Mouse (Mus musculus): Measurements from ENCODE around the gene Chd6. TPM values are rescaled to one million over a fixed set of nuclear protein-coding genes. Genes with fewer than 3 reads are reported as not detected.

The Chd6 gene
- polyA plus RNA-seq, 1 experiment from 2014 or later: 50.1 TPM

DNA sequence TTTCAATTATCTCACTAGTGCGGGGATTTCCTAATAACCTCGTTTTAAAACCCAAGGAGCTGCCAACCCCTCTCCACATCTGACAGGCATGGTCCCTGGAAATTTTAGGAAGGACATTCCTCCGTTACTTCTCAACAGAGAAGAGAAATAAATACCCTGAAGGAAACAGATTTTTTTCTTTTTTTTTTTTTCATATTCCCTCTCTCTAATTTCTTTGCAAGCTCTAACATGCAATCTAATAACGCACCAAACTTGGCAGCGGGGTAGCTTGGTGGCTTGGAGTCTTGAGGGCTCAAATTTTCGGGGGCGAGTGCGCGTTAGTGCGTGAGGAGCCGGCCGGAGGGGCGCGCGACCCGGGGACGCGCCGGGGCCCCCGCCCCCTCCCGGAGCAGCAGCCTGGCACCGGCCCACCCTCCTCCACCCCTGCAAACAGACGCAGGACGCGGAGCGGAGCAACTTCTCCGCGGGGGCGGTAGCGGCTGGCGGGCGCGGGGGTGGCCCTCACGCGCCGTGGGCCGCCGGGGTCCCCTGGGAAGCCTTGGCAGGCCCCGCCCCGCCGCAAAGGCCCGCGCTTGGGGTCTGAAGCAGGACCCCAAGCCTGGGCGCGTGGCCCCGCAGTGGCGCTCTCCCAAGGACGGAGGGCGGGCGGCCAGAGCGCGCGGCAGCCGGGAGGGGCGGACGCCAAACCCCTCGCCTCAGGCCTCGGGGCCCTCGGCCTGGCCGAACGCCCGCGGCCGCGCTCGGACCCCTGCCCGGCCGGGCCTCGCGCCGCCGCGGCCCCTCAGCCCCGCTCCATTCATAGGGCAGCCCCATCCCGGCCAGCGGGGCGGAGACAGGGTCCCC lies 569 bp downstream of the Chd6 start:
- H3K9ac ChIP-seq (replicated peaks): peak overlapping the region; percentile 99
- H3K9me3 ChIP-seq: no peaks in the 10 kb centered on the region
- H3K27me3 ChIP-seq: no peaks in the 10 kb centered on the region
- H3K4me3 ChIP-seq (replicated peaks): peak overlapping the region; percentile 99
- under 1% methylated on average over 59 of the region's 77 CpGs for WGBS
- peak overlapping the region; percentile 100 for H3K27ac ChIP-seq
- peaks cover 28% of the 10 kb centered on the region for H3K4me1 ChIP-seq (replicated peaks)
- H3K4me2 ChIP-seq: peak overlapping the region; percentile 58
- peaks cover 3% of the 10 kb centered on the region; the same call in 1 of the 2 replicates for H3K36me3 ChIP-seq
- peak; percentile 58 for ATAC-seq (ENCODE audit: insufficient number of reproducible peaks, insufficient read depth, low FRiP score, low TSS enrichment, low read depth)

DNA sequence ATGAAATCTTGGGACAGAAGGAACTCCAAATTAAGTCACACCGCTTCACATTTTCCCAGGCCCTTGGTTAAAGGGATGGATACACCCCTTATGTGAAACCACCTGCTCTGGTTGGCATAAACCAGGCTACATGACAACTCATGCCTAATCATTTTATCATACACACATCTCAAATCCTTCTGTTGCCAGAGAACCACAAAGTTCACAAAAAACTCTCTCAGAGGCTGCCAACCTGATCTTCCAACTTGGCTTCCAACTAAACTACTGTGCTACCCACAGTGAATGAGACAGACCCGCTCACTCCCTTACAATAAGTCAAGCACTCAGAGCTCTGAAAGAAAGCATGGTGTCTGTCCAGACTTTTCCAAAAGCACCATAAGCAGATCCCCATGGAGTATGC lies 1.6 kb downstream of the Chd6 start:
- H3K27ac ChIP-seq: no peak overlapping the region
- no peak overlapping the region for H3K9ac ChIP-seq (replicated peaks)
- H3K4me2 ChIP-seq: peak overlapping the region; percentile 58
- peaks cover 3% of the 10 kb centered on the region; the same call in 1 of the 2 replicates for H3K36me3 ChIP-seq
- peak overlapping the region; percentile 99 for H3K4me3 ChIP-seq (replicated peaks)
- WGBS: 90% methylated on average over 2 of the region's 2 CpGs
- peaks cover 30% of the 10 kb centered on the region for H3K4me1 ChIP-seq (replicated peaks)
- no peaks in the 10 kb centered on the region for H3K27me3 ChIP-seq
- ATAC-seq (ENCODE audit: insufficient number of reproducible peaks, insufficient read depth, low FRiP score, low TSS enrichment, low read depth): no peak
- no peaks in the 10 kb centered on the region for H3K9me3 ChIP-seq

DNA sequence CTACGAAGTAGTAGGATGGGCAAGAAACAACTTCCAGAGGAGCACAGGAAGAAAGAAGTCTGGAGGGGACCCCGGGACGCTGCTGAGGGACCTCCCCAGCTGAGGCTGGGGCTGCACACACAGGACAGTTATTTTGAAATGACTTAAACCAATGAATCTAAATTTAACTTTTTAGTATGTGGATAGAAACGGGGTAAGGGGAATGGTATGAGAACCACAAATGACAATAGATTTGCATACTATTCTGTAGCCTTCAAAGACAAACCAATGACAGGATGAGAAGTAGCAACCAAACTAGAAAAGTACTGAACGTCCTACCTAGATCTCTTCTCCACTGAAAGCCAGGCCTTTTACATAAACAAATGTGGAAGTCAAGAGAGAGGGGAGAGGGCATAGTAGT lies 5.1 kb downstream of the Chd6 start:
- peaks cover 26% of the 10 kb centered on the region for H3K4me1 ChIP-seq (replicated peaks)
- WGBS: 85% methylated on average over 5 of the region's 5 CpGs
- no peaks in the 10 kb centered on the region for H3K9me3 ChIP-seq
- H3K4me3 ChIP-seq (replicated peaks): no peak overlapping the region
- no peak overlapping the region for H3K4me2 ChIP-seq
- no peaks in the 10 kb centered on the region for H3K27me3 ChIP-seq
- peaks cover 3% of the 10 kb centered on the region; the same call in 1 of the 2 replicates for H3K36me3 ChIP-seq
- no peak overlapping the region for H3K9ac ChIP-seq (replicated peaks)
- H3K27ac ChIP-seq: no peak overlapping the region
- no peak for ATAC-seq (ENCODE audit: insufficient number of reproducible peaks, insufficient read depth, low FRiP score, low TSS enrichment, low read depth)

DNA sequence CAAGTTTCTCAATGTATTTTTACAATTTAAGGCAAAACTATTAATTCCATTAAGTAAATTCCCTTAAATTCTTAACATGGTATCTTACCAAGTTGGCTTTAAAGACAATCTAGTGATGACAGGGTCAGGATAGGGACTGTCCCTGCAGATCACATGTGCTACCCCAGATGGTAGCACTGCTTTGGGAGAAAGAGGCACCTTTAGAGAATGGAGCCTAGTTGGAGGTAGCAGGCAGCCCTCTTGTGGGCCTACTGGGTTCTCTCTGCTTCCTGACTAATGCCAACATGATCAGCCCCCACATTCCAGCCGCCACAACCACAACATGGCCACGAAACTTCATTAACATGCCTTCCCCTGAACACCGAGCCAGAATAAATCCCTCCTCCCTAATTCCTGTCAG lies 6.8 kb downstream of the Chd6 start:
- 61% methylated on average over 3 of the region's 3 CpGs for WGBS
- no peak overlapping the region for H3K9ac ChIP-seq (replicated peaks)
- H3K9me3 ChIP-seq: no peaks in the 10 kb centered on the region
- H3K27ac ChIP-seq: no peak overlapping the region
- peaks cover 3% of the 10 kb centered on the region; the same call in 1 of the 2 replicates for H3K36me3 ChIP-seq
- H3K27me3 ChIP-seq: no peaks in the 10 kb centered on the region
- H3K4me3 ChIP-seq (replicated peaks): no peak overlapping the region
- no peak for ATAC-seq (ENCODE audit: insufficient number of reproducible peaks, insufficient read depth, low FRiP score, low TSS enrichment, low read depth)
- H3K4me2 ChIP-seq: no peak overlapping the region
- H3K4me1 ChIP-seq (replicated peaks): peaks cover 19% of the 10 kb centered on the region

DNA sequence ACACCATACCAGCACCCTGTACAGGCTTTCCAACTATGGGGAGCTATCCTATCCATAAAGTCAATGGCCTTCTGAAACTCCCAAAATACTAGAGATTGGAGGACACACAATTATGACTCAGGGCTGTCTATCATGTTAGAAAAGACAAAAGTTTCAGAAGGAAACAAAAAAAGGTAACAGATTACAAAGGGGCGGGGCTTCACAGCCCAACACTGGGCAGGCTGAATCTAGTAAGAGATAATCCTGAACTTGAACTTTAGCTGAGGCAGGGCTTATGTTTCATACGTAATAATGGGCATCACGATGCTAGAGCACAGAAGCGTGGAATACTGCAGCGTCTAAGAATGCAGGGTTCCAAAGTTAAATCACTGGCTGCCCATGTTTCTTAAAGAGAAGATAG lies 11.1 kb downstream of the Chd6 start:
- peaks cover 4% of the 10 kb centered on the region; the same call in 1 of the 2 replicates for H3K4me1 ChIP-seq (replicated peaks)
- H3K36me3 ChIP-seq: peaks cover 4% of the 10 kb centered on the region; the same call in 1 of the 2 replicates
- H3K9me3 ChIP-seq: no peaks in the 10 kb centered on the region
- no peaks in the 10 kb centered on the region for H3K27me3 ChIP-seq
- no peak overlapping the region for H3K9ac ChIP-seq (replicated peaks)
- H3K27ac ChIP-seq: no peak overlapping the region
- H3K4me2 ChIP-seq: no peak overlapping the region
- 91% methylated on average over 5 of the region's 5 CpGs for WGBS
- no peak for ATAC-seq (ENCODE audit: insufficient number of reproducible peaks, insufficient read depth, low FRiP score, low TSS enrichment, low read depth)
- no peak overlapping the region for H3K4me3 ChIP-seq (replicated peaks)

DNA sequence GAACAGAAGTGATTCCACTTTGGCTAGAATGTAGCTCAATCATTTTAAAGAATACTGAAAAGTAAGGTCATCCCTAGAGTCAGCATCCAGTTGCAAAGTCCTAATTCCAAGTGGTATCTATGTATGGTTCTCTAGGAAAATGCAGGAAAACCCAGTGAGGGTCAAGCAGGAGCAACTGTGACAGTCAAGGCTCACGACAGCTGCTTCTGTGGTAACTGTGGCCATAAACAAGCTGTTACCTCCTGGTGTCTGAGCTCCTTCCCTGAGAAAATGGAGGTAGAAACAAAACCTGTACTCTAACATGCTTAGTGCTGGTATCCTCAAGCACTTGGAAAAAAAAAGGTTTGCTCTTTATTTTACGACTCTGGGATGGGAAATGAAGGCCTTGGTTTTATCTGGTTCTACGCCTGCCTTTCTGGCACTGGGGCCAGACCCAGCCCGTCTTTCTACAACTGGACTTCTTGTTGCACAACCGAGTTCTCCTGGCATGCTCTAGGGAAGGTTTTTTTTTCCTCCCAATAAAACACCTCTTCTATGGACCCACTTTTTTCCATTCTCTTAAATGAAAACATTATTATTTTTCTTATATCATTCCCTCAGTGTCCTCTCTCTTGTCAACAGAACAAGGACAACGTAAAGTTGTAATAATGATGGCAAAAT lies 18.0 kb downstream of the Chd6 start:
- H3K27me3 ChIP-seq: no peaks in the 10 kb centered on the region
- ATAC-seq (ENCODE audit: insufficient number of reproducible peaks, insufficient read depth, low FRiP score, low TSS enrichment, low read depth): no peak
- H3K4me2 ChIP-seq: no peak overlapping the region
- H3K4me1 ChIP-seq (replicated peaks): no peaks in the 10 kb centered on the region
- H3K9ac ChIP-seq (replicated peaks): no peak overlapping the region
- H3K9me3 ChIP-seq: no peaks in the 10 kb centered on the region
- H3K36me3 ChIP-seq: peaks cover 12% of the 10 kb centered on the region; the same call in 1 of the 2 replicates
- no peak overlapping the region for H3K4me3 ChIP-seq (replicated peaks)
- H3K27ac ChIP-seq: no peak overlapping the region
- WGBS: 84% methylated on average over 6 of the region's 6 CpGs

DNA sequence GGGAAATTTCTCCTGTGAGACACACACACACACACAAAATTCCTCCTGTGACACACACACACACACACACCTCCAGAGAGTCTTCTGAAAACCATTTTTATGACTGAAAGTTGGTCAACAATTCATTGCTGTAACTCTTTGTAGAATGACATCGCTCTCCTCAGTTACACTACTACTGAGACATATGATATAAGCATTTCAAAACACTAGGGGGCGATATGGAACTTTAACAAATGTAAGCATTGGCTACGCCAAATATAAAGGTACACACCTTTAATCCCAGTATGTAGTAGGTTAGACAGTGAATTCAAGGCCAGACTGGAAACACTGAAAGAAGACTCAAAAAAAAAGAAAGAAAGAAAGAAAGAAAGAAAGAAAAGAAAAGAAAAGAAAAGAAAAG lies 18.7 kb downstream of the Chd6 start:
- H3K4me2 ChIP-seq: no peak overlapping the region
- no peak overlapping the region for H3K4me3 ChIP-seq (replicated peaks)
- 69% methylated on average over 3 of the region's 3 CpGs for WGBS
- no peaks in the 10 kb centered on the region for H3K9me3 ChIP-seq
- H3K36me3 ChIP-seq: peaks cover 12% of the 10 kb centered on the region; the same call in 1 of the 2 replicates
- no peak overlapping the region for H3K27ac ChIP-seq
- no peak for ATAC-seq (ENCODE audit: insufficient number of reproducible peaks, insufficient read depth, low FRiP score, low TSS enrichment, low read depth)
- H3K9ac ChIP-seq (replicated peaks): no peak overlapping the region
- H3K4me1 ChIP-seq (replicated peaks): no peaks in the 10 kb centered on the region
- H3K27me3 ChIP-seq: no peaks in the 10 kb centered on the region

DNA sequence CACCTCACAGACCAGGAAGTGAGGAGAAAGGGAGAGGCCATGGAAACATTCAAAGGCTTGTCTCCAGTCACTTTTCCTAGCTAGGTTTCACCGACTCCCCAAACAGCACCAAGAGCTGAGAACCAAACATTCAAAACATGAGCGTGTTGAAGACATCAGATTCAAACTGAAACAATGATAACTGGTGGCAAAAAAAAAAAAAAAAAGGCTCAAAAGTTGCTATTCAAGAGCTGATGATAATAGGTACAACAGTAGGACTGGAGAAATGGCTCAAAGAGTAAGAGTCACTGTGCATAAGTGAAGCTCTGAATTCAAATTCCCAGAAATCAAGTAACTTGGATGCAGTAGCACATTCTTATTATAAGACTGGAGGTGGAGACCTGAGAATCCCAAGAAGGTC lies 30.3 kb downstream of the Chd6 start:
- 88% methylated on average over 2 of the region's 2 CpGs for WGBS
- no peak overlapping the region for H3K4me2 ChIP-seq
- H3K9ac ChIP-seq (replicated peaks): no peak overlapping the region
- no peak overlapping the region for H3K4me3 ChIP-seq (replicated peaks)
- no peak for ATAC-seq (ENCODE audit: insufficient number of reproducible peaks, insufficient read depth, low FRiP score, low TSS enrichment, low read depth)
- H3K27ac ChIP-seq: no peak overlapping the region
- no peaks in the 10 kb centered on the region for H3K27me3 ChIP-seq
- H3K36me3 ChIP-seq: peaks cover 18% of the 10 kb centered on the region; the same call in 1 of the 2 replicates
- H3K9me3 ChIP-seq: no peaks in the 10 kb centered on the region
- H3K4me1 ChIP-seq (replicated peaks): no peaks in the 10 kb centered on the region

DNA sequence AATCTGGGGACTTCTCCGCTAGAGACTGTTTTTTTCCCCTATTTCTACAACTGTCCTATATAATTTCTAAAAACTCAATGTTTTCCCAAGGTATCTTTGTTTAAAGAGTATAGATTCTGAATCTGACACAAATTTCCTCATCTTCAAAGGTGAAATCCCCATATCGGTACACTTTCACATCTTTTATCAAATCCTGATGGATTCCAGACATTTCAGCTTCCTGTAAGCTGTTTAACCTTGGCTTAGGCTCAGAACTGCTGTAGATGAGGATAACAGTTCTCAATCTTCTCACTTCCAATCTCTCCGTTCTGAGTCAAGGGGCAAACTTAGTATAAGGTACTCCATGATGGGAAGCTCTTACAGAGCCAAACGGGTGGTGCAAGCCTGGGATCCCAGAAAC lies 32.6 kb downstream of the Chd6 start:
- WGBS: 79% methylated on average over 4 of the region's 4 CpGs
- ATAC-seq (ENCODE audit: insufficient number of reproducible peaks, insufficient read depth, low FRiP score, low TSS enrichment, low read depth): no peak

DNA sequence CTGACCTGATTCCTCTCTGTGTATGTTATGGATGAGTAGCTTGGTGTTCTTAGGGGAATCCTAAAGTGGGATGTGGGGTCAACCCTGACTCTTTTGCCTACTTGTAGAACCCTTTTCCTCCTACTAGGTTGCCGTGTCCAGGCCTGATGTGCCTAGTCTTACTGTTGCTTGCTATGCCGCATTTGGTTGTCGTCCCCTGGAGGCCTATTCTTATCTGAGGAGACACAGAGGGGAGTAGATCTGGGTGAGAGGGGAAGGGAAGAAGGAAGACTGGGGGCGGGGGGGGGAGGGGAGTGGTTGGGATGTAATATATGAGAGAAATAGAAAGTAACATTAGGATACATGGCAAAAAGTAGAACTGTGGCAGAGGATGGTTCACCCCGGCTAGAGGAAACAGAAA lies 33.3 kb downstream of the Chd6 start:
- no peak overlapping the region for H3K4me3 ChIP-seq (replicated peaks)
- H3K9ac ChIP-seq (replicated peaks): no peak overlapping the region
- no peak overlapping the region for H3K27ac ChIP-seq
- no peak overlapping the region for H3K4me2 ChIP-seq
- no peaks in the 10 kb centered on the region for H3K4me1 ChIP-seq (replicated peaks)
- peaks cover 18% of the 10 kb centered on the region; the same call in 1 of the 2 replicates for H3K36me3 ChIP-seq
- no peaks in the 10 kb centered on the region for H3K27me3 ChIP-seq
- ATAC-seq (ENCODE audit: insufficient number of reproducible peaks, insufficient read depth, low FRiP score, low TSS enrichment, low read depth): no peak
- WGBS: 93% methylated on average over 5 of the region's 5 CpGs
- no peaks in the 10 kb centered on the region for H3K9me3 ChIP-seq

More for the DNA sequence above, 32.6 kb downstream of the Chd6 start:
- no peaks in the 10 kb centered on the region for H3K27me3 ChIP-seq
- peaks cover 18% of the 10 kb centered on the region; the same call in 1 of the 2 replicates for H3K36me3 ChIP-seq
- H3K27ac ChIP-seq: no peak overlapping the region
- no peaks in the 10 kb centered on the region for H3K9me3 ChIP-seq
- H3K4me3 ChIP-seq (replicated peaks): no peak overlapping the region
- H3K4me1 ChIP-seq (replicated peaks): no peaks in the 10 kb centered on the region
- H3K4me2 ChIP-seq: no peak overlapping the region
- no peak overlapping the region for H3K9ac ChIP-seq (replicated peaks)

DNA sequence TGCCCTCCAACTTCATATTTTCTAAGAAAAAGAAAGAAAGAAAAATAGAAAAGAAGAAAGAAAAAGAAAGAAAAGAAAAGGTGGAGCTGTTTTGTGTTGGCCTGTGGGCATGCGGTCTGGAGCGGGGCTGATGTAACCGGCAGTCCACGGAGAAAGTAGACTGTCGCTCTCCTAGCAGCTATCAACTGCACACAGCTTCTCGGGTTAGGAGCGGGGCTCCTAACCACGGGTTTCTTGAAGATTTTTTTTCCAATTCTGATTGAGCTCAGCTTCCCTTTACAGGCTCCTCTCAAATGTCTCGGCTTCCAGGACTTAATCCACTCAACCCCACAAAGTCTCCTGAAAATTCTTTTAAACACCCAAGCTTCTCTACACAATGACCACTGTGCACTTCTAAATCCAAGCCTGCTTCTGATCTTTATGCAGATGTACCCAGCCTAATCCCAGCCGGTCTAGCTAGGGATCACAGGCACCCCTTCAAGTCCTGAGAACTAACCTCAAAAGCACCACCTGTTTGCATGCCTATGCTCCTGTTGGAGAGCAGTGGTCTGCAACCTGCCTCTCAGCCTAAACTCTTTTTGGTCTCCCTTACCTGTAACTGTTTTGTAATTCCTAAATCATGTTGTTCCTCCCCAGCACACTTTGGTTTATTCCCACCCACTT lies 42.6 kb downstream of the Chd6 start:
- WGBS: 67% methylated on average over 10 of the region's 10 CpGs
- Histone ChIP-seq H3K9me3 (no peaks in the 10 kb centered on the region), H3K4me2 (no peak overlapping the region), H3K27me3 (no peaks in the 10 kb centered on the region), H3K9ac (replicated peaks) (no peak overlapping the region), H3K4me1 (replicated peaks) (peaks cover 12% of the 10 kb centered on the region), H3K4me3 (replicated peaks) (no peak overlapping the region), H3K27ac (no peak overlapping the region), H3K36me3 (peaks cover 10% of the 10 kb centered on the region)
- ATAC-seq (ENCODE audit: insufficient number of reproducible peaks, insufficient read depth, low FRiP score, low TSS enrichment, low read depth): no peak

Measured in limb, embryonic 12.5 days (tissue).